Mouse (Mus musculus): ENCODE measurements around the gene Cyp4f18.
"Not testable (repeated sequence)": the region's sequence is repeated elsewhere in the genome, so short reads cannot be mapped to it uniquely, and the experiment has no call there.

GRCm38 (mm10) chr8:72040918-72041317, 31.5 kb upstream of the Cyp4f18 start, which contains the start of gene Olfr372:
- not testable (repeated sequence) for TF ChIP-seq ETS1 (conservative IDR thresholded peaks at IDR 0.05; ENCODE audit: low read depth, low read length); RCOR1 (conservative IDR thresholded peaks at IDR 0.05; ENCODE audit: low read depth, low read length); USF2 (conservative IDR thresholded peaks at IDR 0.05; ENCODE audit: low read depth, low read length); POLR2A (IDR thresholded peaks at IDR 0.05; ENCODE audit: low read depth, low read length); CTCF (conservative IDR thresholded peaks at IDR 0.05 in 1 of 2, IDR thresholded peaks at IDR 0.05 in 1 of 2; ENCODE audit: low read depth in 2 of 2, low read length in 2 of 2); NRF1 (IDR thresholded peaks at IDR 0.05; ENCODE audit: low read depth, low read length); ZC3H11A (IDR thresholded peaks at IDR 0.05; ENCODE audit: low read depth, low read length); MAX (IDR thresholded peaks at IDR 0.05; ENCODE audit: low read length); RAD21 (IDR thresholded peaks at IDR 0.05; ENCODE audit: low read depth, low read length); MEF2A (IDR thresholded peaks at IDR 0.05; ENCODE audit: borderline replicate concordance, low read depth, low read length); HCFC1 (IDR thresholded peaks at IDR 0.05; ENCODE audit: low read depth, low read length); TCF12 (IDR thresholded peaks at IDR 0.05; ENCODE audit: low read depth, low read length); ZMIZ1 (IDR thresholded peaks at IDR 0.05; ENCODE audit: low read depth, low read length); EP300 (IDR thresholded peaks at IDR 0.05; ENCODE audit: low read length)

Data from CH12.LX (cell line).